Mouse (Mus musculus) heart, embryonic 15.5 days (tissue): ENCODE results near the gene Fam169b. TPM values are rescaled to one million over a fixed set of nuclear protein-coding genes. Genes with fewer than 3 reads are reported as not detected.
A peak's percentile ranks its signal among the peaks of the same experiment; 100 is the strongest.
"Not testable (repeated sequence)": the region's sequence is repeated elsewhere in the genome, so short reads cannot be mapped to it uniquely, and the experiment has no call there.

Source experiments
- ATAC-seq: fragments of 200-750 bp; cut with Nextera tagmentation; replicated peaks from 2 replicates; pipeline ENCODE4 v1.8.0; 2017; ENCODE audit warnings: low read depth, moderate TSS enrichment; ENCODE audit not compliant: insufficient number of reproducible peaks, insufficient read depth, low FRiP score
- H3K27ac ChIP-seq: fragments of 300-500 bp; sonication (generic); 2 replicates; pipeline ENCODE4 v1.5.1; 2015; ENCODE audit warnings: mild to moderate bottlenecking, inconsistent platforms
- H3K27me3 ChIP-seq: fragments of 300-500 bp; sonication (generic); 2 replicates; pipeline ENCODE4 v1.6.1; 2015; ENCODE audit warnings: inconsistent platforms
- H3K36me3 ChIP-seq: fragments of 300-500 bp; sonication (generic); 2 replicates; pipeline ENCODE4 v1.6.1; 2015; ENCODE audit warnings: mild to moderate bottlenecking, inconsistent platforms
- H3K4me1 ChIP-seq: fragments of 300-500 bp; sonication (generic); replicated peaks from 2 replicates; pipeline ENCODE4 v1.6.1; 2015; ENCODE audit warnings: inconsistent platforms
- H3K4me2 ChIP-seq: fragments of 300-500 bp; sonication (generic); 2 replicates; pipeline ENCODE4 v1.6.1; 2015; ENCODE audit warnings: inconsistent platforms, mild to moderate bottlenecking, moderate library complexity
- H3K4me3 ChIP-seq: fragments of 300-500 bp; sonication (generic); 2 replicates; pipeline ENCODE4 v1.5.1; 2015; ENCODE audit warnings: mild to moderate bottlenecking, inconsistent platforms
- H3K9ac ChIP-seq: fragments of 300-500 bp; sonication (generic); 2 replicates; pipeline ENCODE4 v1.6.1; 2015; ENCODE audit warnings: mild to moderate bottlenecking, inconsistent platforms
- H3K9me3 ChIP-seq: fragments of 300-500 bp; sonication (generic); replicated peaks from 2 replicates; pipeline ENCODE4 v1.6.1; 2016; ENCODE audit warnings: inconsistent platforms
- WGBS: fragments of 180-500 bp; shearing (Covaris S2); methylation state at CpG from one replicate; pipeline ENCODE4 v1.1.7; 2015; ENCODE audit warnings: mixed read lengths; 5-methylcytosine and 5-hydroxymethylcytosine counted together
- polyA plus RNA-seq: library from polyadenylated mRNA; unstranded; fragments of >200 nt; fragmentation: Nextera tagmentation; extraction: Ambion mirVana; gene quantifications from 2 replicates; pipeline ENCODE4 v1.2.1, GENCODE M21; 2015

The Fam169b gene
- polyA plus RNA-seq, 1 experiment from 2014 or later, result 1.0 TPM

DNA sequence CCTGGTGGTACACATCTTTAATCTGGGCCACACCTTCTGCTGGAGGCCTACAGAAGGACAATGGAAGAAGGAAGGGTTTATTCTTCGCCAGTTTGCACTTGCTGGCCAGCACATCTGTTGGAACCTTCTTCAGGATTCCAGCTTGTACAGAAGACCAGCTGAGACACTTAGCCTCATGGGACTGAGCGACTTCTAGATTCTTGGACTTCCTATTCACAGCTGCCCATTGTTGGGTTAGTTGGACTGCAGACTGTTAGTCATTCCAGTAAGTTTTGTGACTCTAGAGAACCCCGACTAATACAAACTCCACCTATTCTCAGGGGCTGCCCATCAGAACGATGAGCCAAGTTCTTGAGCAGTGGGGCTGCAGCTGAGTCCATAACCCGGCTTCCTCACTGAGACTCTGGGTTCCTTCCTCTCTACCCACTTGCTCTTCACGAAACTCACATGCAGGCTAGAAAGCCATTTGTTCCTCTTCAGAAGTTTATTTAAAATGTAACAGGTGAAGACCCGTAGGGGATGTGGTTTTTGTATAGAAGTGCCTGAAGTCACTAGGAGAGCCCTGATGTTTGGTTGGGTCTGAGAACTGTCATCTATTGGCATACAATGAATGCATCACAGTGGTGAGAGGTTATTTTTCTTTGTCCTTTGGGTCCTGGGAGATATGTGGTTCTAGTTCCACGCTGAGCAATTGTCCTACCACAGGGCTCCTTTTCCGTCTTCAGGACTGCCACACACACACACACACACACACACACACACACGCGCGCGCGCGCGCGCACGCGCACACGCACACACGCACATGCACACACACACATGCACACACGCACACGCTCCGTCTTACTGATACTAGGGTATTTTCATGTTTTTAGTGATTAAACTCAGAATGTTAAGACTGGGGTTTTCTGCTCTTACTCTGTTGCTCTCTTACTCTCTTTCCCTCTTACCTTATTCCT is 13.2 kb downstream of the Fam169b start:
- Histone ChIP-seq H3K36me3 (no peaks in the 10 kb centered on the region), H3K4me3 (no peak overlapping the region), H3K9ac (no peak overlapping the region), H3K4me2 (no peak overlapping the region), H3K27ac (0 out of 2 replicates have a peak overlapping the region, but pooled peaks have one; percentile 3), H3K27me3 (no peaks in the 10 kb centered on the region), H3K4me1 (no peaks in the 10 kb centered on the region; the same call in 1 of the 2 replicates), H3K9me3 (no peaks in the 10 kb centered on the region)
- WGBS, result 90% methylated on average over 24 of the region's 24 CpGs
- no peak for ATAC-seq

DNA sequence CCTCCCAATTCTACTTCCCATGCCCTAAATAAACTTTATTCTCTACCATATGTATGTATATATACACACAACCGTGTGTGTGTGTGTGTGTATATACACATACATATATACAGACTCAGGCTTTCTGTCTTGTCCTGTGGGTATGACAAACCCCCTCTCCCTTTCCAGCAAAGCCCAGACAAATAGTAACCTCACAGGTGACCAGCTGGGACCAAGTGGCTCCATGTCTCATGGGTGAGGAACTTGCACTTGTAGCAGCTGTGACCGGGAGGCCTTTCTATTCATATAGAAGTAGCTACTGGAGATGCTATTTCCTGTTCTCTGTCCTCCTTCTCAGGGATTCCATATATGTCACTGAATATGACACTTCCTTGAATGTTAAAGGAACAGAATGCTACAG is 13.9 kb downstream of the Fam169b start:
- no peaks in the 10 kb centered on the region; the same call in 1 of the 2 replicates for H3K4me1 ChIP-seq
- H3K36me3 ChIP-seq, result no peaks in the 10 kb centered on the region
- no peaks in the 10 kb centered on the region for H3K27me3 ChIP-seq
- no peak overlapping the region for H3K9ac ChIP-seq
- H3K4me2 ChIP-seq, result no peak overlapping the region
- no peak for ATAC-seq
- H3K4me3 ChIP-seq, result no peak overlapping the region
- WGBS, result 74% methylated on average over 2 of the region's 2 CpGs
- no peaks in the 10 kb centered on the region for H3K9me3 ChIP-seq
- no peak overlapping the region for H3K27ac ChIP-seq

DNA sequence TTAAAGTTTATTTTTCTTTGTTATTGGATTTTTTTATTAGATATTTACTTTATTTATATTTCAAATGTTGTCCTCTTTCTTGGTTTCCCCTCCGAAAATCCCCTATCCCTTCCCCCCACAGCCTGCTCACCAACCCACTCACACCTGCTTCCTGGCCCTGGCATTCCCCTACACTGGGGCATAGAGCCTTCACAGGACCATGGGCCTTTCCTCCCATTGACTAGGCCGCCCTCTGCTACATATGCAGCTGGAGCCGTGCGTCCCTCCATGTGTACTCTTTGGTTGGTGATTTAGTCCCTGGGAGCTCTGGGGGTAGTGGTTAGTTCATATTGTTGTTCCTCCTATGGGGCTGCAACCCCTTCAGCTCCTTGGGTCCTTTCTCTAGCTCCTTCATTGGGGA is 14.4 kb downstream of the Fam169b start:
- H3K27ac ChIP-seq, ATAC-seq, H3K4me1 ChIP-seq, H3K4me2 ChIP-seq, H3K27me3 ChIP-seq, H3K9me3 ChIP-seq, H3K4me3 ChIP-seq, H3K9ac ChIP-seq, H3K36me3 ChIP-seq: not testable (repeated sequence)
- 85% methylated on average over 4 of the region's 4 CpGs for WGBS

DNA sequence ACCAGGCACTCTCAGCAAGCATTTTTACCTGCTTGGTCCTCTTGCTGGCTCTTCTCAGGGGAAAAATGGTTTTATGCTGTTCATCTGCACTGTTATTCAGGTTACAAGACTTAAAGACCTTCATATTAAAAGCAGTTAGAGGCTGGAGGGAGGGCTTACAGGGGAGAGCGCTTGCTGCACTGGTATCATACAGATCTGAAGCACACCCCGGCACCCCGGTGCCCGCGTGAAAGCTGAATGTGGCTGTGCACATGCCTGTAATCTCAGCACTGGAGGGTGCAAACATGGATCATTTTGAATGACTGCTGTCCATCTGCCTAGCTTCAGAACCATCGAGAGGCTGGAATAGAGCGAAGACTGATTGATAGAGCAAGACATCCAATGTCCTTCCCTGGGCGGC is 15.4 kb downstream of the Fam169b start:
- Histone ChIP-seq H3K27ac (no peak overlapping the region), H3K4me2 (no peak overlapping the region), H3K4me3 (no peak overlapping the region), H3K27me3 (no peaks in the 10 kb centered on the region), H3K9me3 (no peaks in the 10 kb centered on the region), H3K4me1 (no peaks in the 10 kb centered on the region; the same call in 1 of the 2 replicates), H3K9ac (no peak overlapping the region), H3K36me3 (no peaks in the 10 kb centered on the region)
- 84% methylated on average over 8 of the region's 8 CpGs for WGBS
- ATAC-seq, result no peak

DNA sequence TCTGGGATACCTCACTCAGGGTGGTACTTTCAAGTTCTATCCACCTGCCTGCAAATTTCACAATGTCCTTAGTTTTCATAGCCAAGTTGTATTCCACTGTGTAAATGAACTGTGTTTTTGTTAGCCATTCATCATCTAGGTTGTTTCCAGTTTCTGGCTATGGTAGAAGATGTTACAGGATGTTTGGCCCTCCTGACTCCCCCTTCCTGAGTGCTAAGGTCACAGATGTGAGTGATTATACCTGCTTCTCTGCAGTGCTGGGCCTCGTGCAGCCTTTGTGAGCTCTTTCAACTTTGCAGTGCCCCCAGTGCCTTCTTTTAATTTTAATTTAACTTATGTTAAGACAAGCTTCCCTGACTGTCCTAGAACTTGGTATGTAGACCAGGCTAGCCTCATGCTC is 18.0 kb downstream of the Fam169b start:
- WGBS, result 67% methylated on average over 1 of the region's 1 CpGs
- no peak overlapping the region for H3K4me2 ChIP-seq
- no peak overlapping the region for H3K27ac ChIP-seq
- H3K27me3 ChIP-seq, result no peaks in the 10 kb centered on the region
- no peak overlapping the region for H3K4me3 ChIP-seq
- ATAC-seq, result no peak
- no peaks in the 10 kb centered on the region for H3K9me3 ChIP-seq
- no peaks in the 10 kb centered on the region for H3K36me3 ChIP-seq
- H3K9ac ChIP-seq, result no peak overlapping the region
- 0 out of 2 replicates have a peak, but pooled peaks cover 2% of the 10 kb centered on the region for H3K4me1 ChIP-seq

DNA sequence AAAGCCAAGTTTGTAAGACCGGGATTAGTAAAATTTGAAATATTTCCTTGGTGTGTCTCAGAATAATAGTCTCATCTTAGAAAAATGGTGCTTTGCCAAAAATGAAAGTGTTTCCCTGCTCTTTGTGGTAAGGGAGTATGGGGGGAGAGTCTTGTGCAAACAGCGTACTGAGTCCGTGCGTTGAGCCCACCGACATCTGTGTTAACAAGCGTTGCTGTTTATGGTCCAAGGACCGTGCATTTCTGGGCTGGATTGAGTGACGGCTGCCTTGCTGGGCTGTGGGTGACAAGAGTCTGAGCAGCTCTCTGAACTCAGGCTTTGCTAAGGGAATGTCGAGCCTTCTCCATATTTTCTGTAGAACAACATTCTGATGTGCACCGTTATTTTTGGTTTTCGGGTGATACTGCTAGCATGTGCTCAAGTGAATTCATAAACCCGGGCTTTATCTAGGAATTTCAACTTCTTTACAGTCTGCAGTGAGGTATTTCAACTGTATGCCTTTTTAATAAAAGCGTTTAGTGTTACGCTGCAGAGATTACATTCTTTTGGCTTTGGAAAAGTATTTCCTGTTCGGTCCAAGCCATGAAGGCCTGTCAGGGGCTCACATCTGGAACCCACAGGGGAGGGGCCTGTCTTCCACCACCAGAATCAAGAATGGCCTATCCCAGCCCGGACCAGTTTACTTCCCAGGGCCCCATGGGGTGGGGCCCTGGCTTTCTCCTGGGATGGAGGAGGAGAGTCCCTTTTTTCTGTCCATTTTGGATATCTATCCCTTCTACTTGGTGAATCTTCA is 20.6 kb downstream of the Fam169b start:
- Histone ChIP-seq H3K9me3 (no peaks in the 10 kb centered on the region), H3K27me3 (no peaks in the 10 kb centered on the region), H3K4me3 (no peak overlapping the region), H3K4me2 (peak overlapping the region; percentile 29; the same call in 1 of the 2 replicates), H3K36me3 (no peaks in the 10 kb centered on the region), H3K4me1 (0 out of 2 replicates have a peak, but pooled peaks cover 2% of the 10 kb centered on the region), H3K27ac (peak overlapping the region; percentile 71), H3K9ac (no peak overlapping the region)
- ATAC-seq, result peak; percentile 39; the same call in 1 of the 2 replicates
- WGBS, result 47% methylated on average over 16 of the region's 16 CpGs

DNA sequence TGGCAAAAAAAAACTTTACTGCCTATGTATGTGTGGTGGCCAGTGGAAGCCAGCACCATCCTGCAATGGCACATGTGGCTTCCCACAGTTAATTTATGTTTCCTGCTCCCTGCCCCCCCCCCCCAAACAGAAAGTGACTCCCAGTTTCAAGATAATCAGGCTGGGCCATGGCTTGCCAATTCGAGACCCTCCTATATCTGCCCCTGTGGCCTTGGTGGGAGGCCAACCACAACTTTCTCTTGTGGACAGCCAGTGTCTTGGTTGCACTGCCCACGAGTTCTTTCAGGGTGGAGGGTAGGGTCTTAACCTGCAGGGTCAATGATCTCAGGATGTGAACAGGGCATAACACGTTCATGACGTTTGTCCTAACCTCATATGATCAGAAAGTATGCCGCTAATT is 22.8 kb downstream of the Fam169b start:
- H3K4me2 ChIP-seq, result no peak overlapping the region
- no peaks in the 10 kb centered on the region for H3K36me3 ChIP-seq
- H3K27ac ChIP-seq, result no peak overlapping the region
- H3K9ac ChIP-seq, result no peak overlapping the region
- no peaks in the 10 kb centered on the region for H3K9me3 ChIP-seq
- H3K27me3 ChIP-seq, result no peaks in the 10 kb centered on the region
- H3K4me3 ChIP-seq, result no peak overlapping the region
- ATAC-seq, result no peak
- H3K4me1 ChIP-seq, result 0 out of 2 replicates have a peak, but pooled peaks cover 5% of the 10 kb centered on the region
- WGBS, result 85% methylated on average over 5 of the region's 5 CpGs

DNA sequence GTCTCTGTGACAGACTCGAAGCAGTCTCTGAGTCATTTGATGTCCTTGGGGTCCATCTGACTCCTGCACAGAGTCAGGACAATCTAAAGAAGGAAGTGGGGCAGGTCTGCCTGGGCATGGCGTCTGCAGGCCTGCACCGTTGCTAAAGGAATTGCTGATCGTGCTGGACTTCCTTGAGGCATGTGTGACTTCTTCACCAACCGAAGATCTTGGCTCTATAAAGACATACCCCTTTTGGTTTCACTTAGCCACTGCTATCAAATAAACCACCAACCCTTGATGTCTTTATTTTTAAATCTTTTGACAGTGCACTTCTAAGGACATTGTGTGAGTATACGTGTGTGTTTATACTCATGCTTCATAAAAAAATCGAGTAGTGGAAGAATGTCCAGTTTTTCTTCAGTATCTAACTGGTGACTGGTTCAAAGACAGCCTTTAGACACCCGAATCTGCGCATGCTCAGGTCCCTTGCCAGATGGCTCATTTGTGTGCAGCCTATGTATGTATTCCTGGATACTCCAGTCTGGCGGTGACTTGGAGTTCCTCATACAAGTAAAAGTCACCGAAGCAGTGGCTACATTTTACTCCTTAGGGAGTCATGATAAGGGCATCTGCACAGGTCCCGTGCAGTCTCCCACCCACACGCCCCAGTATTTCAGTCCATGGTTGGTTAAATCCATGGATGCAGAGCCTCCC is 24.9 kb downstream of the Fam169b start:
- H3K4me1 ChIP-seq, result peaks cover 14% of the 10 kb centered on the region; the same call in 1 of the 2 replicates
- WGBS, result 72% methylated on average over 13 of the region's 13 CpGs
- no peaks in the 10 kb centered on the region for H3K27me3 ChIP-seq
- no peak overlapping the region for H3K4me3 ChIP-seq
- no peaks in the 10 kb centered on the region for H3K36me3 ChIP-seq
- ATAC-seq, result no peak
- H3K27ac ChIP-seq, result no peak overlapping the region
- H3K9ac ChIP-seq, result no peak overlapping the region
- H3K4me2 ChIP-seq, result no peak overlapping the region
- no peaks in the 10 kb centered on the region for H3K9me3 ChIP-seq

DNA sequence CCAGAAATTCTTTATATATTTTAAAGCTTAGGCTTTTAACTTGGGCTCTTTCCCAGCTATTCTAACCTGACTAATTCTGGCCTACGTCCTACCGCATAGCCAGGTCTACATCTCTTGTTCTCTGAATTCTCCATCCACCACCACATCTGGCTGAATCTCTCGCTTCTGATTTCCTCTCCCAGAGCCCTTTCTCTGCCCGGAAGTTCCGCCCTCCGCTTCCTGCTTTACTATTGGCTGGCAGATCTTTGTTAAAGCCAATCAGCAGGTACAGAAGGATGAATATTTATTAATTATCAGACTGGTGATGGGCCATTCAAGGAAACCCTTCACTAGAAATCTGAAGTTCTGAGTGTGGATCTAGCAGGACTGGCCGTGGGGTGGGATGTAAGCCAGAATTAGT is 27.5 kb downstream of the Fam169b start:
- Histone ChIP-seq H3K27ac (no peak overlapping the region), H3K4me2 (no peak overlapping the region), H3K9me3 (no peaks in the 10 kb centered on the region), H3K36me3 (no peaks in the 10 kb centered on the region), H3K9ac (no peak overlapping the region), H3K4me3 (no peak overlapping the region), H3K27me3 (no peaks in the 10 kb centered on the region), H3K4me1 (peaks cover 12% of the 10 kb centered on the region; the same call in 1 of the 2 replicates)
- ATAC-seq, result no peak
- WGBS, result 73% methylated on average over 7 of the region's 7 CpGs

DNA sequence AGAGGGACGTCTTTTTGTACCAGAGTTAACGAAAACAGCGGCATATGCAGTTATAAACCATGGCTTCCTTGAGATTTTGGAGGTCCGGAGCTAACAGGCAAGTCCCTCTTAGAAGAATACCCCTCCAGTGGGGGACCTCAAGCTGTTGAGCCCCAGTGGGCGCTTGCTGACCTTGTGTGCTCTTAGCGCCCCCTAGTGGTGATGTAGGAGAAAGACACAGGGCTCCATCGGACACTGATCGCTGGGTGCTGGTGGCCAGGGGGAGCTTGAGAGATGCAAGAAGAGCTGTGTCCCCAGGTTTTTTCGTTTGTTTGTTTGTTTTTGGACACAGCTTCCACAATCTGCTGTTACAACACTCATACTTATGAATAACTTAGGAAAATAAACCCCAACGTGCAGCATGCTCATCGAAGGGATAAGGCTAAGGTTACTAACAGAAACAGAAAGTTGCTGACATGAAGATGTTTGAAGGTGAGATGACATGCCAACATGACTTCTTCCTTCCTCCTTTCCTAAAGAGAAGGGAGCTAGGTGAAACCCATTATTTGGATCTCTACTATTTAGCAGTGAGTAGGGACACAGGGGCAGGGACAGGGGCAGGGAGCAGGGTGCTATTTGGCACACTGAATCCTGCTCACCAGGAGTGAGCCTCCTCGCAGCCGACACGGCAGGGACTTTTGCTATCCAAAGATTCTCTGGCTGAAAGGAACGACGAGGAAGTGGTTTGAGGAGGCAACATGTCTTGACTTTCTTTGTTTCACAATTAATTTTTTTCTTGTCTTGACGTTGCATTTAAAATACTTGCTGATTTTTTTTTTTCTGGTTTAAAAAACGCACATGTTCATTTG is 29.2 kb downstream of the Fam169b start:
- ATAC-seq, result no peak
- Histone ChIP-seq H3K27me3 (no peaks in the 10 kb centered on the region), H3K36me3 (no peaks in the 10 kb centered on the region), H3K4me2 (peak overlapping the region; percentile 60), H3K9me3 (no peaks in the 10 kb centered on the region), H3K9ac (0 out of 2 replicates have a peak overlapping the region, but pooled peaks have one; percentile 19), H3K27ac (no peak overlapping the region), H3K4me3 (peak overlapping the region; percentile 40), H3K4me1 (peaks cover 12% of the 10 kb centered on the region; the same call in 1 of the 2 replicates)
- WGBS, result 22% methylated on average over 18 of the region's 18 CpGs
